In genomic region chr12:75796510-75796909, GRCm38 (mm10) we compare ENCODE assay signal across 9 mouse cellular contexts. TPM values are rescaled to one million over a fixed set of nuclear protein-coding genes. Genes with fewer than 3 reads are reported as not detected.
DNase-seq lines count a peak whose midpoint lies in the region; ATAC-seq and TF ChIP-seq lines count a peak whose summit lies in the region.
"Had no signal": no experiment of that assay in that cellular context is flagged by ENCODE, and none has a peak within 500 bp of the region (broad histone marks: within the 10 kb centered on the region; RNA-seq: fewer than 3 reads in every experiment).

No protein-coding gene starts in this region.

- H3K4me3 ChIP-seq in hindbrain, postnatal 0 days (ENCODE audit: low read length): no peak overlapping the region
- H3K4me3 ChIP-seq in hindbrain, embryonic 16.5 days (ENCODE audit: low read length): no peak overlapping the region
- no peak overlapping the region for H3K4me3 ChIP-seq in C2C12 (ENCODE audit: insufficient read depth, poor library complexity, severe bottlenecking)
- no peak overlapping the region for H3K4me3 ChIP-seq in embryonic facial prominence, embryonic 11.5 days (ENCODE audit: low read depth, low read length)
- H3K4me3 ChIP-seq in limb, embryonic 10.5 days: no peak overlapping the region

- H3K27me3 ChIP-seq in hindbrain, postnatal 0 days (ENCODE audit: insufficient read depth, low read length): no peaks in the 10 kb centered on the region
- H3K27me3 ChIP-seq in hindbrain, embryonic 16.5 days (replicated peaks; ENCODE audit: control insufficient read depth, insufficient read depth, low read length): no peaks in the 10 kb centered on the region
- no peaks in the 10 kb centered on the region for H3K27me3 ChIP-seq in C2C12 (ENCODE audit: control insufficient read depth, insufficient read depth, insufficient read length)
- H3K27me3 ChIP-seq in embryonic facial prominence, embryonic 11.5 days (ENCODE audit: control insufficient read depth, insufficient read depth, low read length): no peaks in the 10 kb centered on the region
- no peaks in the 10 kb centered on the region for H3K27me3 ChIP-seq in limb, embryonic 10.5 days (ENCODE audit: low read depth, poor library complexity, severe bottlenecking)

- H3K9me3 ChIP-seq in hindbrain, postnatal 0 days (ENCODE audit: low read length): no peaks in the 10 kb centered on the region
- H3K9me3 ChIP-seq in hindbrain, embryonic 16.5 days (ENCODE audit: control insufficient read depth, low read length): peaks cover 2% of the 10 kb centered on the region; the same call in 1 of the 2 replicates
- no peaks in the 10 kb centered on the region for H3K9me3 ChIP-seq in embryonic facial prominence, embryonic 11.5 days (replicated peaks; ENCODE audit: control insufficient read depth, low read length)
- no peaks in the 10 kb centered on the region for H3K9me3 ChIP-seq in limb, embryonic 10.5 days (replicated peaks)

- peak; percentile 36 for DNase-seq in hindbrain, postnatal 0 days (ENCODE audit: low spot score)
- DNase-seq in 3T3-L1 (ENCODE audit: low read depth, low spot score): peak; percentile 65
- peak; percentile 56 for DNase-seq in embryonic facial prominence, embryonic 11.5 days (ENCODE audit: low spot score)
- no peak for DNase-seq in limb, embryonic 10.5 days (ENCODE audit: low spot score)
- DNase-seq in urinary bladder, adult 18-20 months (ENCODE audit: low spot score in 2 of 2): no peak
- DNase-seq: right cerebral cortex, adult 18-20 months had no signal

- no peak overlapping the region for H3K9ac ChIP-seq in hindbrain, postnatal 0 days (replicated peaks; ENCODE audit: low read length)
- H3K9ac ChIP-seq in hindbrain, embryonic 16.5 days (ENCODE audit: low read depth, low read length): no peak overlapping the region
- no peak overlapping the region for H3K9ac ChIP-seq in embryonic facial prominence, embryonic 11.5 days (replicated peaks; ENCODE audit: low read length)

- no peaks in the 10 kb centered on the region for H3K79me3 ChIP-seq in C2C12 (ENCODE audit: low read depth)

- H3K4me1 ChIP-seq in hindbrain, postnatal 0 days (ENCODE audit: insufficient read depth, low read length): no peaks in the 10 kb centered on the region
- no peaks in the 10 kb centered on the region for H3K4me1 ChIP-seq in hindbrain, embryonic 16.5 days (ENCODE audit: control insufficient read depth, insufficient read depth, low read depth, low read length)
- H3K4me1 ChIP-seq in embryonic facial prominence, embryonic 11.5 days (ENCODE audit: control insufficient read depth, insufficient read depth, low read length): no peaks in the 10 kb centered on the region
- no peaks in the 10 kb centered on the region for H3K4me1 ChIP-seq in limb, embryonic 10.5 days

- 79% methylated on average over 2 of the region's 2 CpGs for WGBS in hindbrain, postnatal 0 days
- 70% methylated on average over 2 of the region's 2 CpGs for WGBS in hindbrain, embryonic 16.5 days
- WGBS in embryonic facial prominence, embryonic 11.5 days: 74% methylated on average over 2 of the region's 2 CpGs
- 85% methylated on average over 2 of the region's 2 CpGs for WGBS in limb, embryonic 10.5 days

- no peak overlapping the region for H3ac ChIP-seq in C2C12 (ENCODE audit: control insufficient read depth, insufficient read length, low read depth)

- H3K36me3 ChIP-seq in hindbrain, postnatal 0 days (ENCODE audit: insufficient read depth, low read length): no peaks in the 10 kb centered on the region
- no peaks in the 10 kb centered on the region for H3K36me3 ChIP-seq in hindbrain, embryonic 16.5 days (ENCODE audit: control insufficient read depth, insufficient read depth, low read length)
- H3K36me3 ChIP-seq in C2C12 (ENCODE audit: control insufficient read depth, insufficient read depth): no peaks in the 10 kb centered on the region
- H3K36me3 ChIP-seq in embryonic facial prominence, embryonic 11.5 days (replicated peaks; ENCODE audit: control insufficient read depth, insufficient read depth, low read depth, low read length): no peaks in the 10 kb centered on the region
- no peaks in the 10 kb centered on the region for H3K36me3 ChIP-seq in limb, embryonic 10.5 days

- no peak overlapping the region for H3K4me2 ChIP-seq in hindbrain, postnatal 0 days (ENCODE audit: low read depth, low read length)
- H3K4me2 ChIP-seq in hindbrain, embryonic 16.5 days (ENCODE audit: low read length): no peak overlapping the region
- no peak overlapping the region for H3K4me2 ChIP-seq in embryonic facial prominence, embryonic 11.5 days (ENCODE audit: low read depth, low read length)

- TF ChIP-seq CTCF in hindbrain, postnatal 0 days (IDR thresholded peaks at IDR 0.05; ENCODE audit: low read depth): peak; percentile 72
- TF ChIP-seq CTCF in C2C12 (IDR thresholded peaks at IDR 0.05; ENCODE audit: control insufficient read depth, insufficient read depth, insufficient read length): peak; percentile 33

- ATAC-seq in hindbrain, postnatal 0 days: no peak
- ATAC-seq in hindbrain, embryonic 16.5 days: no peak
- ATAC-seq in embryonic facial prominence, embryonic 11.5 days (replicated peaks; ENCODE audit: insufficient number of reproducible peaks, low FRiP score, low TSS enrichment, low read depth): no peak
- no peak for ATAC-seq in activated CD4-positive, CD25-positive, alpha-beta regulatory T cell, adult 4 months

- H3K27ac ChIP-seq in hindbrain, postnatal 0 days: no peak overlapping the region
- H3K27ac ChIP-seq in hindbrain, embryonic 16.5 days (ENCODE audit: low read depth, low read length): no peak overlapping the region
- no peak overlapping the region for H3K27ac ChIP-seq in embryonic facial prominence, embryonic 11.5 days (replicated peaks; ENCODE audit: low read depth, low read length)
- no peak overlapping the region for H3K27ac ChIP-seq in limb, embryonic 10.5 days

- no peaks in the 10 kb centered on the region for H3K79me2 ChIP-seq in C2C12 (ENCODE audit: control insufficient read depth, insufficient read depth)

TF ChIP-seq in C2C12, 6 proteins besides CTCF, POLR2A, EP300 and RAD21:
- TF ChIP-seq FOSL1 (IDR thresholded peaks at IDR 0.05; ENCODE audit: insufficient read depth, low read length, poor library complexity, severe bottlenecking) (no peak), MYOD1 (IDR thresholded peaks at IDR 0.05; ENCODE audit: control insufficient read depth, insufficient read length, low read depth) (no peak), MAX (IDR thresholded peaks at IDR 0.05) (no peak), MYOG (IDR thresholded peaks at IDR 0.05; ENCODE audit: control insufficient read depth, extremely low read depth, insufficient read length) (no peak)

RNA-seq across cellular contexts. Expression of gene Syne2, which starts 21.4 kb away (rescaled TPM):
- total RNA-seq in hindbrain, postnatal 0 days (2014; rRNA removed): 39.3 and 57.2 TPM in 2 replicates
- 26.1 and 28.8 TPM in 2 replicates for polyA plus RNA-seq in hindbrain, postnatal 0 days (2015; fragmentation: Nextera tagmentation; extraction: Ambion mirVana)
- 41.3 and 42.6 TPM in 2 replicates for polyA plus RNA-seq in hindbrain, embryonic 16.5 days (2015; fragmentation: Nextera tagmentation; extraction: Ambion mirVana)
- polyA plus RNA-seq in C2C12 (2012; fragmentation: generic; extraction: Trizol): 5.3 TPM
- 73.0 and 76.6 TPM in 2 replicates for polyA plus RNA-seq in embryonic facial prominence, embryonic 11.5 days (2014; fragmentation: Nextera tagmentation; extraction: Ambion mirVana)
- 89.8 and 113 TPM in 2 replicates for polyA plus RNA-seq in limb, embryonic 10.5 days (2016; fragmentation: Nextera tagmentation; extraction: Ambion mirVana)
- polyA plus RNA-seq in activated CD4-positive, CD25-positive, alpha-beta regulatory T cell, adult 4 months (2017; shearing (Covaris generic)): 10 to 100 TPM; 12.7 to 14.6 TPM

Comparison
In these comparisons a context has a peak if more than half of its experiments do, and no peak if none do; other contexts are left out.
1. DNase-seq: peak in hindbrain, postnatal 0 days (single experiment), 3T3-L1 (single experiment) and embryonic facial prominence, embryonic 11.5 days (single experiment); none in limb, embryonic 10.5 days (single experiment) and urinary bladder, adult 18-20 months (0 of 2).